ENCODE assay signal across 12 mouse cellular contexts in genomic region chr16:35747417-35748236, GRCm38 (mm10). TPM values are rescaled to one million over a fixed set of nuclear protein-coding genes. Genes with fewer than 3 reads are reported as not detected.
DNase-seq lines count a peak whose midpoint lies in the region; ATAC-seq and TF ChIP-seq lines count a peak whose summit lies in the region.
"Had no signal": no experiment of that assay in that cellular context is flagged by ENCODE, and none has a peak within 500 bp of the region (broad histone marks: within the 10 kb centered on the region; RNA-seq: fewer than 3 reads in every experiment).

No protein-coding gene starts in this region.

- H3K9me3 ChIP-seq in heart, embryonic 16.5 days (replicated peaks; ENCODE audit: control insufficient read depth, low read length) = no peaks in the 10 kb centered on the region
- H3K9me3 ChIP-seq in CH12.LX (replicated peaks; ENCODE audit: low read length) = no peaks in the 10 kb centered on the region
- H3K9me3 ChIP-seq in hindbrain, embryonic 14.5 days (ENCODE audit: control insufficient read depth, low read length) = no peaks in the 10 kb centered on the region
- H3K9me3 ChIP-seq: lung, embryonic 15.5 days; midbrain, embryonic 10.5 days had no signal

- 79% methylated on average over 9 of the region's 9 CpGs for WGBS in heart, embryonic 16.5 days
- 77% methylated on average over 9 of the region's 9 CpGs for WGBS in hindbrain, embryonic 14.5 days

- TF ChIP-seq CTCF in CH12.LX (conservative IDR thresholded peaks at IDR 0.05 in 1 of 2, IDR thresholded peaks at IDR 0.05 in 1 of 2; ENCODE audit: low read depth in 2 of 2, low read length in 2 of 2) = no peak

- no peak overlapping the region for H3K4me2 ChIP-seq in heart, embryonic 16.5 days (ENCODE audit: low read depth, low read length)
- peak overlapping the region; percentile 87 for H3K4me2 ChIP-seq in CH12.LX (ENCODE audit: insufficient read depth, low read depth, poor library complexity, severe bottlenecking)
- H3K4me2 ChIP-seq in hindbrain, embryonic 14.5 days (replicated peaks) = no peak overlapping the region
- H3K4me2 ChIP-seq: lung, embryonic 15.5 days had no signal

- H3K27me3 ChIP-seq in heart, embryonic 16.5 days (ENCODE audit: control insufficient read depth, insufficient read depth, low read length) = no peaks in the 10 kb centered on the region
- no peaks in the 10 kb centered on the region for H3K27me3 ChIP-seq in CH12.LX (replicated peaks)
- H3K27me3 ChIP-seq in hindbrain, embryonic 14.5 days (ENCODE audit: control insufficient read depth, insufficient read depth, low read length) = no peaks in the 10 kb centered on the region
- H3K27me3 ChIP-seq: lung, embryonic 15.5 days had no signal

- in situ Hi-C loops in CH12.LX (cut with MboI; ENCODE audit: low pct_ligation_motif_present, low pct_unique_long_range_greater_than_20kb, low sequenced_read_pairs) = loop anchor here (10.0 kb wide), 1 partner anchor 187 kb away; the partner anchor contains the start of genes Dtx3l and Parp9

- H3K9ac ChIP-seq in heart, embryonic 16.5 days (ENCODE audit: low read length) = no peak overlapping the region
- H3K9ac ChIP-seq in CH12.LX (ENCODE audit: insufficient read depth, low read depth) = peak overlapping the region; percentile 61
- no peak overlapping the region for H3K9ac ChIP-seq in hindbrain, embryonic 14.5 days
- H3K9ac ChIP-seq: lung, embryonic 15.5 days had no signal

- peaks cover 2% of the 10 kb centered on the region; the same call in 1 of the 2 replicates for H3K4me1 ChIP-seq in heart, embryonic 16.5 days (ENCODE audit: control insufficient read depth, insufficient read depth, low read length)
- H3K4me1 ChIP-seq in CH12.LX (ENCODE audit: control insufficient read depth in 1 of 2, insufficient read depth in 2 of 2) = peaks cover 10 to 74% of the 10 kb centered on the region in 2 experiments
- no peaks in the 10 kb centered on the region for H3K4me1 ChIP-seq in hindbrain, embryonic 14.5 days (replicated peaks; ENCODE audit: control insufficient read depth, insufficient read depth, low read length)
- H3K4me1 ChIP-seq: lung, embryonic 15.5 days; midbrain, embryonic 10.5 days had no signal

- H3K27ac ChIP-seq in heart, embryonic 16.5 days (ENCODE audit: low read length) = no peak overlapping the region
- H3K27ac ChIP-seq in CH12.LX (ENCODE audit: insufficient read depth, low read depth) = peak overlapping the region; percentile 5; the same call in 1 of the 2 replicates
- no peak overlapping the region for H3K27ac ChIP-seq in hindbrain, embryonic 14.5 days
- H3K27ac ChIP-seq: lung, embryonic 15.5 days; midbrain, embryonic 10.5 days had no signal

- no peak overlapping the region for H3K4me3 ChIP-seq in heart, embryonic 16.5 days (ENCODE audit: low read length)
- H3K4me3 ChIP-seq in CH12.LX (replicated peaks in 1 of 3; ENCODE audit: low read depth in 2 of 3, low read length in 2 of 3, poor library complexity in 1 of 3) = no peak overlapping the region
- no peak overlapping the region for H3K4me3 ChIP-seq in hindbrain, embryonic 14.5 days (replicated peaks; ENCODE audit: low read length)
- H3K4me3 ChIP-seq: lung, embryonic 15.5 days; midbrain, embryonic 10.5 days had no signal

- intact Hi-C loops in heart, postnatal 25 days (cut with DNase I) = no loop called here

- TF ChIP-seq RAD21 in CH12.LX (IDR thresholded peaks at IDR 0.05; ENCODE audit: low read depth, low read length) = no peak

- H3K36me3 ChIP-seq in heart, embryonic 16.5 days (ENCODE audit: control insufficient read depth, insufficient read depth) = 0 out of 2 replicates have a peak, but pooled peaks cover 2% of the 10 kb centered on the region
- peaks cover 0 to 8% of the 10 kb centered on the region in 2 experiments for H3K36me3 ChIP-seq in CH12.LX (replicated peaks in 1 of 2; ENCODE audit: control insufficient read depth in 1 of 2, insufficient read depth in 1 of 2, low read length in 1 of 2)
- H3K36me3 ChIP-seq in hindbrain, embryonic 14.5 days (replicated peaks; ENCODE audit: control insufficient read depth, insufficient read depth) = 0 out of 2 replicates have a peak, but pooled peaks cover 5% of the 10 kb centered on the region
- H3K36me3 ChIP-seq: lung, embryonic 15.5 days; midbrain, embryonic 10.5 days had no signal

- no peak for DNase-seq in heart, postnatal 25 days (ENCODE audit: low spot score)
- peak; percentile 88 for DNase-seq in A20 (ENCODE audit: low read depth, low spot score)
- DNase-seq in CH12.LX (ENCODE audit: extremely low read depth) = peak; percentile 73
- peak; percentile 48 for DNase-seq in naive thymus-derived CD4-positive, alpha-beta T cell, adult 2 months (ENCODE audit: low read depth)
- no peak for DNase-seq in testis, postnatal 14 days (ENCODE audit: low spot score)
- DNase-seq in hindbrain, embryonic 14.5 days (ENCODE audit: low spot score) = no peak
- DNase-seq: adrenal gland, adult 8-10 months; kidney, postnatal 10 days; left cerebral cortex, postnatal 4 days had no signal

- peak; percentile 49; the same call in 1 of the 2 replicates for ATAC-seq in heart, embryonic 16.5 days (replicated peaks; ENCODE audit: extremely low read depth, insufficient read depth, low FRiP score)
- ATAC-seq in hindbrain, embryonic 14.5 days (ENCODE audit: low FRiP score) = no peak

- dilution Hi-C loops in CH12.LX (cut with MboI; ENCODE audit: extremely low pct_ligation_motif_present, extremely low pct_unique_long_range_greater_than_20kb, low sequenced_read_pairs) = no loop called here

- TF ChIP-seq POLR2A in CH12.LX (IDR thresholded peaks at IDR 0.05; ENCODE audit: low read depth, low read length) = peak; percentile 43; the same call in 1 of the 2 replicates

- TF ChIP-seq EP300 in CH12.LX (IDR thresholded peaks at IDR 0.05; ENCODE audit: low read length) = peak; percentile 78

- no peaks in the 10 kb centered on the region for H3K79me2 ChIP-seq in CH12.LX (replicated peaks; ENCODE audit: control insufficient read depth, extremely low read depth, insufficient read depth, poor library complexity, severe bottlenecking)

TF ChIP-seq in CH12.LX, 34 proteins besides CTCF, POLR2A, EP300 and RAD21:
- no peak for TF ChIP-seq GABPA (IDR thresholded peaks at IDR 0.05; ENCODE audit: insufficient replicate concordance, low read depth, low read length)
- TF ChIP-seq NRF1 (IDR thresholded peaks at IDR 0.05; ENCODE audit: low read depth, low read length) = 0 out of 2 replicates have a peak, but pooled peaks have one; percentile 27
- TF ChIP-seq HCFC1 (IDR thresholded peaks at IDR 0.05; ENCODE audit: low read depth, low read length) = no peak; the same call in 1 of the 2 replicates
- no peak for TF ChIP-seq POLR2AphosphoS2 (IDR thresholded peaks at IDR 0.05; ENCODE audit: low read depth, low read length)
- peak; percentile 47; the same call in 1 of the 2 replicates for TF ChIP-seq IRF4 (IDR thresholded peaks at IDR 0.05; ENCODE audit: low read depth, low read length)
- TF ChIP-seq MAX (IDR thresholded peaks at IDR 0.05; ENCODE audit: low read length) = peak; percentile 76
- TF ChIP-seq RCOR1 (conservative IDR thresholded peaks at IDR 0.05; ENCODE audit: low read depth, low read length) = peak; percentile 57; the same call in 1 of the 2 replicates
- TF ChIP-seq MXI1 (IDR thresholded peaks at IDR 0.05; ENCODE audit: low read depth, low read length) = peak; percentile 64; the same call in 1 of the 2 replicates
- peak; percentile 81 for TF ChIP-seq SIN3A (IDR thresholded peaks at IDR 0.05; ENCODE audit: low read length)
- TF ChIP-seq NELFE (IDR thresholded peaks at IDR 0.05; ENCODE audit: low read depth, low read length) = peak; percentile 49; the same call in 1 of the 2 replicates
- 0 out of 2 replicates have a peak, but pooled peaks have one; percentile 30 for TF ChIP-seq CHD2 (IDR thresholded peaks at IDR 0.05; ENCODE audit: low read length)
- TF ChIP-seq BHLHE40 (IDR thresholded peaks at IDR 0.05; ENCODE audit: low read depth, low read length) = peak; percentile 85
- TF ChIP-seq E2F4 (IDR thresholded peaks at IDR 0.05; ENCODE audit: insufficient replicate concordance, low read depth, low read length) = no peak
- peak; percentile 93 for TF ChIP-seq MEF2A (IDR thresholded peaks at IDR 0.05; ENCODE audit: borderline replicate concordance, low read depth, low read length)
- no peak for TF ChIP-seq ZMIZ1 (IDR thresholded peaks at IDR 0.05; ENCODE audit: low read depth, low read length)
- TF ChIP-seq ETS1 (conservative IDR thresholded peaks at IDR 0.05; ENCODE audit: low read depth, low read length) = peak; percentile 77
- TF ChIP-seq CHD1 (IDR thresholded peaks at IDR 0.05; ENCODE audit: low read depth, low read length) = no peak
- TF ChIP-seq MAFK (IDR thresholded peaks at IDR 0.05; ENCODE audit: insufficient replicate concordance, low read length) = peak; percentile 54; the same call in 1 of the 2 replicates
- TF ChIP-seq TCF12 (IDR thresholded peaks at IDR 0.05; ENCODE audit: low read depth, low read length) = peak; percentile 96
- peak; percentile 74 for TF ChIP-seq MYC (IDR thresholded peaks at IDR 0.05; ENCODE audit: low read depth, low read length)
- TF ChIP-seq TBP (conservative IDR thresholded peaks at IDR 0.05; ENCODE audit: low read depth, low read length) = peak; percentile 21; the same call in 1 of the 2 replicates

RNA-seq across cellular contexts. Expression of gene Dirc2, which starts 21.5 kb away (rescaled TPM):
- 10.1 and 12.0 TPM in 2 replicates for polyA plus RNA-seq in heart, embryonic 16.5 days (2015; fragmentation: Nextera tagmentation; extraction: Ambion mirVana)
- total RNA-seq in heart, postnatal 25 days (2021) = 10 to 100 TPM; 54.2 to 63.4 TPM
- total RNA-seq in CH12.LX (2012; rRNA removed) (5.7 and 6.4 TPM in 2 replicates), CH12.LX (2014; rRNA removed) (6.8 and 7.3 TPM in 2 replicates)
- polyA plus RNA-seq in CH12.LX (2012; ENCODE audit: insufficient read length, low read depth) = 6.6 and 6.9 TPM in 2 replicates
- 44.9 and 56.2 TPM in 2 replicates for polyA plus RNA-seq in hindbrain, embryonic 14.5 days (2014; fragmentation: Nextera tagmentation; extraction: Ambion mirVana)

RNA-seq across cellular contexts. Expression of gene Hspbap1, which starts 22.5 kb away (rescaled TPM):
- polyA plus RNA-seq in heart, embryonic 16.5 days (2015; fragmentation: Nextera tagmentation; extraction: Ambion mirVana) = 8.3 and 9.4 TPM in 2 replicates
- total RNA-seq in heart, postnatal 25 days (2021) = 1 to 10 TPM; 3.0 to 3.1 TPM
- 15.9 and 18.3 TPM in 2 replicates for total RNA-seq in CH12.LX (2012; rRNA removed)
- total RNA-seq in CH12.LX (2014; rRNA removed) = 12.1 and 13.6 TPM in 2 replicates
- polyA plus RNA-seq in CH12.LX (2012; ENCODE audit: insufficient read length, low read depth) = 15.3 and 17.6 TPM in 2 replicates
- polyA plus RNA-seq in hindbrain, embryonic 14.5 days (2014; fragmentation: Nextera tagmentation; extraction: Ambion mirVana) = 15.1 and 17.3 TPM in 2 replicates

Comparison
In these comparisons a context has a peak if more than half of its experiments do, and no peak if none do; other contexts are left out.
1. DNase-seq: peak in A20 (single experiment), CH12.LX (single experiment) and naive thymus-derived CD4-positive, alpha-beta T cell, adult 2 months (single experiment); none in heart, postnatal 25 days (single experiment), testis, postnatal 14 days (single experiment) and hindbrain, embryonic 14.5 days (single experiment).